Mouse (Mus musculus) lung, embryonic 14.5 days (tissue): ENCODE data around the gene Htt. TPM values are rescaled to one million over a fixed set of nuclear protein-coding genes. Genes with fewer than 3 reads are reported as not detected.

Source experiments
- ATAC-seq: fragments of 200-750 bp; cut with Nextera tagmentation; 2 replicates; pipeline ENCODE4 v1.8.0; 2017; ENCODE audit warnings: mild to moderate bottlenecking, moderate TSS enrichment, moderate library complexity; ENCODE audit not compliant: insufficient read depth
- DNase-seq: peaks from one replicate; pipeline ENCODE4 v3.0.0-alpha.2; 2015
- H3K27ac ChIP-seq: fragments of 300-500 bp; sonication (generic); 2 replicates; pipeline ENCODE4 v1.5.1; 2014; ENCODE audit warnings: low read depth, mild to moderate bottlenecking, moderate library complexity
- H3K27me3 ChIP-seq: fragments of 300-500 bp; sonication (generic); 2 replicates; pipeline ENCODE4 v1.6.1; 2014; ENCODE audit warnings: low read length, control low read depth; ENCODE audit not compliant: insufficient read depth
- H3K36me3 ChIP-seq: fragments of 300-500 bp; sonication (generic); 2 replicates; pipeline ENCODE4 v1.6.1; 2014; ENCODE audit warnings: control low read depth; ENCODE audit not compliant: insufficient read depth
- H3K4me1 ChIP-seq: fragments of 300-500 bp; sonication (generic); 2 replicates; pipeline ENCODE4 v1.6.1; 2014; ENCODE audit warnings: antibody characterized with exemption, control low read depth; ENCODE audit not compliant: insufficient read depth
- H3K4me2 ChIP-seq: fragments of 300-500 bp; sonication (generic); 2 replicates; pipeline ENCODE4 v1.6.1; 2014; ENCODE audit warnings: mild to moderate bottlenecking
- H3K4me3 ChIP-seq: fragments of 300-500 bp; sonication (generic); 2 replicates; pipeline ENCODE4 v1.5.1; 2014; ENCODE audit warnings: low read depth, low read length
- H3K9ac ChIP-seq: fragments of 300-500 bp; sonication (generic); 2 replicates; pipeline ENCODE4 v1.6.1; 2014
- H3K9me3 ChIP-seq: fragments of 300-500 bp; sonication (generic); 2 replicates; pipeline ENCODE4 v1.6.1; 2016; ENCODE audit warnings: low read depth, low read length, control low read depth
- CTCF ChIP-seq: IDR thresholded peaks from 2 replicates; pipeline ENCODE4 v1.5.1; 2016; ENCODE audit warnings: antibody characterized with exemption, low read depth
- WGBS: fragments of 180-500 bp; shearing (Covaris S2); extraction: QIAGEN DNeasy Blood & Tissue Kit; methylation state at CpG from one replicate; pipeline ENCODE4 v1.1.7; 2014; 5-methylcytosine and 5-hydroxymethylcytosine counted together
- polyA plus RNA-seq: library from polyadenylated mRNA; unstranded; fragments of >200 nt; fragmentation: Nextera tagmentation; extraction: Ambion mirVana; gene quantifications from 2 replicates; pipeline ENCODE4 v1.2.1, GENCODE M21; 2014

The Htt gene
- polyA plus RNA-seq, 1 experiment from 2014 or later: 22.8 TPM

GRCm38 (mm10) chr5:34917234-34917655 lies 155.7 kb downstream of the Htt start:
- Histone ChIP-seq H3K4me3 (no peak overlapping the region), H3K36me3 (0 out of 2 replicates have a peak, but pooled peaks cover 9% of the 10 kb centered on the region), H3K27ac (no peak overlapping the region), H3K4me1 (no peaks in the 10 kb centered on the region), H3K9me3 (no peaks in the 10 kb centered on the region), H3K9ac (no peak overlapping the region), H3K27me3 (no peaks in the 10 kb centered on the region), H3K4me2 (no peak overlapping the region)
- no peak for TF ChIP-seq CTCF
- WGBS: 58% methylated on average over 10 of the region's 10 CpGs
- ATAC-seq: no peak
- DNase-seq: no peak

- no peak overlapping the region for H3K4me3 ChIP-seq
- TF ChIP-seq CTCF: no peak
- no peaks in the 10 kb centered on the region for H3K4me1 ChIP-seq
- 0 out of 2 replicates have a peak, but pooled peaks cover 16% of the 10 kb centered on the region for H3K36me3 ChIP-seq
- ATAC-seq (no peak), DNase-seq (no peak)
- H3K27me3 ChIP-seq: no peaks in the 10 kb centered on the region
- no peak overlapping the region for H3K9ac ChIP-seq
- no peak overlapping the region for H3K4me2 ChIP-seq
- H3K9me3 ChIP-seq: no peaks in the 10 kb centered on the region
- H3K27ac ChIP-seq: no peak overlapping the region
- WGBS: 75% methylated on average over 3 of the region's 3 CpGs
These were observed 157.2 kb downstream of the Htt start for GRCm38 (mm10) chr5:34918785-34919184.

GRCm38 (mm10) chr5:34922531-34922930 lies 161.0 kb downstream of the Htt start:
- DNase-seq (no peak), ATAC-seq (no peak)
- no peak overlapping the region for H3K9ac ChIP-seq
- no peaks in the 10 kb centered on the region for H3K9me3 ChIP-seq
- WGBS: 71% methylated on average over 6 of the region's 6 CpGs
- H3K27me3 ChIP-seq: no peaks in the 10 kb centered on the region
- no peak overlapping the region for H3K4me3 ChIP-seq
- 0 out of 2 replicates have a peak, but pooled peaks cover 16% of the 10 kb centered on the region for H3K36me3 ChIP-seq
- TF ChIP-seq CTCF: no peak
- H3K4me2 ChIP-seq: no peak overlapping the region
- no peak overlapping the region for H3K27ac ChIP-seq
- H3K4me1 ChIP-seq: no peaks in the 10 kb centered on the region

GRCm38 (mm10) chr5:34923920-34924319 lies 162.4 kb downstream of the Htt start:
- WGBS: 85% methylated on average over 4 of the region's 4 CpGs
- TF ChIP-seq CTCF: no peak
- Histone ChIP-seq H3K27me3 (no peaks in the 10 kb centered on the region), H3K36me3 (0 out of 2 replicates have a peak, but pooled peaks cover 16% of the 10 kb centered on the region), H3K4me1 (no peaks in the 10 kb centered on the region), H3K9me3 (no peaks in the 10 kb centered on the region), H3K27ac (no peak overlapping the region), H3K9ac (no peak overlapping the region), H3K4me2 (no peak overlapping the region), H3K4me3 (no peak overlapping the region)
- no peak for ATAC-seq
- no peak for DNase-seq

GRCm38 (mm10) chr5:34924519-34924918 lies 163.0 kb downstream of the Htt start:
- no peak overlapping the region for H3K4me3 ChIP-seq
- no peak overlapping the region for H3K27ac ChIP-seq
- WGBS: 75% methylated on average over 7 of the region's 7 CpGs

GRCm38 (mm10) chr5:34927648-34928047 lies 166.1 kb downstream of the Htt start:
- no peak for DNase-seq
- 0 out of 2 replicates have a peak, but pooled peaks cover 7% of the 10 kb centered on the region for H3K36me3 ChIP-seq
- H3K27ac ChIP-seq: no peak overlapping the region
- TF ChIP-seq CTCF: no peak
- H3K9ac ChIP-seq: no peak overlapping the region
- H3K4me2 ChIP-seq: no peak overlapping the region
- no peak overlapping the region for H3K4me3 ChIP-seq
- no peak for ATAC-seq
- WGBS: 89% methylated on average over 4 of the region's 4 CpGs
- H3K27me3 ChIP-seq: no peaks in the 10 kb centered on the region
- peaks cover 2% of the 10 kb centered on the region; the same call in 1 of the 2 replicates for H3K4me1 ChIP-seq
- H3K9me3 ChIP-seq: no peaks in the 10 kb centered on the region

More at GRCm38 (mm10) chr5:34924519-34924918, 163.0 kb downstream of the Htt start:
- Histone ChIP-seq H3K36me3 (0 out of 2 replicates have a peak, but pooled peaks cover 16% of the 10 kb centered on the region), H3K9ac (no peak overlapping the region), H3K4me1 (no peaks in the 10 kb centered on the region), H3K27me3 (no peaks in the 10 kb centered on the region), H3K4me2 (no peak overlapping the region), H3K9me3 (no peaks in the 10 kb centered on the region)
- no peak for TF ChIP-seq CTCF
- no peak for ATAC-seq
- DNase-seq: no peak

GRCm38 (mm10) chr5:34930151-34930975 lies 168.8 kb downstream of the Htt start:
- no peak for TF ChIP-seq CTCF
- no peak overlapping the region for H3K27ac ChIP-seq
- no peaks in the 10 kb centered on the region for H3K36me3 ChIP-seq
- no peak for ATAC-seq
- H3K4me2 ChIP-seq: no peak overlapping the region
- WGBS: 85% methylated on average over 9 of the region's 9 CpGs
- DNase-seq: no peak
- H3K9ac ChIP-seq: no peak overlapping the region
- H3K9me3 ChIP-seq: no peaks in the 10 kb centered on the region
- no peaks in the 10 kb centered on the region for H3K27me3 ChIP-seq
- peaks cover 2% of the 10 kb centered on the region; the same call in 1 of the 2 replicates for H3K4me1 ChIP-seq
- H3K4me3 ChIP-seq: no peak overlapping the region
